Mouse (Mus musculus) brown adipose tissue, adult 24 weeks (tissue): ENCODE results near the gene Rock2. TPM values are rescaled to one million over a fixed set of nuclear protein-coding genes. Genes with fewer than 3 reads are reported as not detected.

ENCODE experiments used
- H3K27ac ChIP-seq: fragments of 200-500 bp; replicated peaks from 2 replicates; pipeline ENCODE4 v1.5.1; 2012; ENCODE audit warnings: low read depth, mild to moderate bottlenecking, low read length
- H3K4me1 ChIP-seq: fragments of 200-500 bp; 2 replicates; pipeline ENCODE4 v1.6.1; 2012; ENCODE audit warnings: low read length, mixed read lengths; ENCODE audit not compliant: control insufficient read depth, insufficient read depth, insufficient read length
- H3K4me3 ChIP-seq: fragments of 200-500 bp; 2 replicates; pipeline ENCODE4 v1.5.1; 2012; ENCODE audit warnings: low read depth, mild to moderate bottlenecking, low read length, moderate library complexity; ENCODE audit not compliant: insufficient read depth
- polyA plus RNA-seq: library from polyadenylated mRNA; stranded (reverse); fragments of >200 nt; gene quantifications from 2 replicates; pipeline ENCODE4 v1.2.4, GENCODE M21; 2012; ENCODE audit not compliant: missing spikeins, insufficient read depth, insufficient read length

Rock2 gene
- polyA plus RNA-seq, 1 experiment = 31.0 TPM

DNA sequence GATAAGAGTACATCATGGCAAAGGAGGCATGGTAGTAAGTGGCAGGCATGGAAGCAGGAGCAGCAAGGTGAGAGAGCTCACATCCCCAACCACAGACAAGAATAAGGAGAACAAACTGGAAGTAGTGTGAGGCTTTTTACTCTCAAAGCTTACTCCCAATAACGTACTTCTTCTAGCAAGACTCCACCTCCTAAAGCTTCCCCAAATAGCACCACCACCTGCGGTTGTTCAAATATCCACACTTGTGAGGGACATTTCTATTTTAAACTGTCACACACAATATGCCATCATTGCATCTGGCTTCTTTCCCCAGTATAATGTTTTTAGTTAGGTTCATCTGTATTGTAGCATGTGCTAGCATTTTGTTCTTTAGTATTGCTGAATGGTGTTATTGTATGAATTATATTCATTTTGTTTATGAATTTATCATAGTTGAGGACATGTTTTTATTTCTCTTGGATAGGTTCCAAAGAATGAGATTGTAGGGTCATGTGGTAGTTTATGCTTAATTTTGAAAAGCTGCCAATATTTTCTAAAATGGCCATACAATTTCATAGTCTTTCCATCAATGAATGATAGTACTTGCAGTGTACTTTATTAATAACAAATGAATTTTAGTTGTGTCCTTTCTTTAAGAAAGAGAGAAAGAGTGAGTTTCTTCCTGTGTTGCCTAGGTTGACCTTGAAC is 9.4 kb downstream of the Rock2 start:
- Histone ChIP-seq H3K4me1 (peaks cover 2% of the 10 kb centered on the region; the same call in 1 of the 2 replicates), H3K27ac (no peak overlapping the region), H3K4me3 (no peak overlapping the region)

DNA sequence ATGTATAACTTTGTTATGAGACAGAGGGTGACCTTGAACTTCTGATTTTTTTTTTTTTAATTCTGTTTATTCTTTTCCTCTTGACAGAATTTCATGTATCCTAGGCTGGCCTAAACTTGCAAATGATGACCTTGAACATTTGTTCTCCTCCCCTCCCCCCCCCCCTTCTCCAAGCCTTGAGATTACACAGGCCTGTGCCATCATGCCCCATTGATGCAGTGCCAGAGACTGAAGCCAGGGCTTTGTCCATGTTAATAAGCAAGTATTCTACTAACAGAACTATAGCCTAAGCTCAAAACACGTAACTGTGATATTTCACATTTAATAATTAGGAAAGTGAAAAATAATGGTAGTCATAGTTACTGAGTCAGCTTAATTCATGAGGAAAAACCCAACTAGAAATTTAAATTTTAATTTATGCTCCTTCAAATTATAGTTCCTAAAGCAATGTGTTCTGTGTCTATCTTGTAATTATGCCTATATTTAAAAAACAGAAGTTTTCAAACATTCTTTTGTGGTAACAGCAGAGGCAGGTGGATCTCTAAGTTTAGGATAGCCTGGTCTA is 12.7 kb downstream of the Rock2 start:
- peaks cover 3% of the 10 kb centered on the region; the same call in 1 of the 2 replicates for H3K4me1 ChIP-seq
- no peak overlapping the region for H3K27ac ChIP-seq
- H3K4me3 ChIP-seq = no peak overlapping the region

DNA sequence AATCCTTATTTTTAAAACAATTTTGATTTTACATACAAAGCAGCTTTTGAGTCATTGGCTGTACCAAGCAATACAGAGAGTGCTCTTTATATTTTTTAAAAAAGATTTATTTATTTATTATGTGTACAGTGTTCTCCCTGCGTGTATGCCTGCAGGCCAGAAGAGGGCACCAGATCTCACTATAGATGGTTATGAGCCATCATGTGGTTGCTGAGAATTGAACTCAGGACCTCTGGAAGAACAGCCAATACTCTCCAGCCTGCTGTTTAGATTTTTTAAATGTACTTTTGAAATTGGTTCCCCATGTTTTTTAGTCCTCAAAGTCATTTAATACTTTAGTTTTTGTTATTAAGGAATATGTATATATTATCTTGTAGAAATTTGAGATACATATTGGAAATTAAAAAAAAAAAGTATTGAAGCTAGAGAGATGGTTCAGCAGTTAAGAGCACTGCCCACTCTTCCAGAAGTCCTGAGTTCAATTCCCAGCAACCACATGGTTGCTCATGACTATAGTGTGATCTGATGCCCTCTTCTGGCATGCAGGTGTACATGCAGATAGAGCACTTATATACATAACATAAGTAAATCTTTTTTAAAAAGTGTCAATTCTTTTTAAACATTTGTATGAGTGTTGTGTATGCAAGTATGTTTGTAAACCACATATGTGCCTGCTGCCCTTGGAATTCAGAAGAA is 13.4 kb downstream of the Rock2 start:
- H3K4me3 ChIP-seq = no peak overlapping the region
- H3K27ac ChIP-seq = no peak overlapping the region
- peaks cover 3% of the 10 kb centered on the region for H3K4me1 ChIP-seq

DNA sequence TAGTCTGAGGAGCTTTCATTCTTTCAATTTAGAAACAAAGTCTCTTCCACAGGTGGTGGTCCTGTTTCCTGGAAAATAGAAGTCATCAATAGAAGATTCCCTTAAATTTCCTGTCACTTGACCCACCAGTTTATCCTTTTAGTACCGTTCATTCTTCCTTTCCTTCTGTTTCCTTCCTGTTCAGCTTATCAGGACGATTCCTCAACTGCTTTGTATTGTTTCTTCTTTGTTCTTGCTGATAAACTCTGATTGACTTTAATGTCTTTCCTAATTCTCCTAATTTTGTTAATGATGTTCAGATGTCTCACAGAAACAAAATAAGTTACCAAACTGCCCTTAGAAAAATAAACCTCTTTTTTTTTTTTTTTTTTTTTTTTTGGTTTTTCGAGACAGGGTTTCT is 16.8 kb downstream of the Rock2 start:
- Histone ChIP-seq H3K4me1 (peaks cover 3% of the 10 kb centered on the region), H3K4me3 (no peak overlapping the region), H3K27ac (no peak overlapping the region; the same call in 1 of the 2 replicates)

DNA sequence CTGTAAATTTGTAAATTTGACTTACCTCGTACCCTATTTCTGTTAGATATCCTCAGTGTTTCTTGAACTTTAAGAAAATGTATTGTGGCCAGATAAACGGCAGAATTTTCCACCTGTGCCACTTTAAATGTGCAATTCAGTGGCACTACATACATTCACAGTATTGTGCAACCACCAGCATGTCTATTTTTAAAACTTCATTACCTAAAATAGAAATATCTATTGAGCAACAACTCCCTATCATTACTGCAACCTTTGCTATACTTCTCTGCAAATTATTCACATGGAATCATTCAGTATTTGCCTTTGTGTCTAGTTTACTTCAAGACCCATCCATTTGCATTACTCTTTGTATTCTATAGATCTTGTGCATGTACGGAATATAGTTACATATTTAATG is 17.9 kb downstream of the Rock2 start:
- no peak overlapping the region for H3K27ac ChIP-seq
- peaks cover 3% of the 10 kb centered on the region for H3K4me1 ChIP-seq
- no peak overlapping the region for H3K4me3 ChIP-seq

DNA sequence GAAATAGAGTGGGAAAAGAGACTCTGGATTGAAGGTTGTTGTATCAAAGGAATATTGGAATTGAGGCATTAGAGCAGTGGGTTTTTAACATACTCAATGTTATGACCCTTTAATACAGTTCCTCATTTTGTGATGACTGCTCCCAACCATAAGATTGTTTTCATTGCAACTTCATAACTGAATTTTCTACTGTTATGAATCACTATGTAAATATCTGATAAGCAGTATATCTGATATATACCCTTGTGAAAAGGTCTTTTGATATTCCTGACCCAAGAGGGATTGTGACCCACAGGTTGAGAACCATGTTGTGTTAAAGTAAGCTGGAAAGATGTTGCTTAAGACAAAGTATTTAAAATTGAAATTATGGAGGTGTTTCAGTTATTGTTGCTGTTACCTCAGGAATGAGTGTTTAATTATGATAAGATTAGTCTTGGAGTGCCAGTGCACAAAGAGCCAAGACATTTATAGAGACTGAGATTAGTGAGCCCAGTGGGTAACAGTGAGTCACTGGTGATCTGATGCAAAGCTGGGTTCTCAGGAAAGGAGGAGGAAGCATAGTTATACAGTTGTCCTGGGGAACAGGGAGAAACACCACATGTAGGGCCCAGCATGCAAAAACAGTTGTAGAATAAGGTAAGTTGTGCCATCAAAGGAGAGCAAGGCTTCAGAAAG is 25.6 kb downstream of the Rock2 start:
- Histone ChIP-seq H3K4me3 (no peak overlapping the region), H3K27ac (no peak overlapping the region), H3K4me1 (peaks cover 2% of the 10 kb centered on the region)

DNA sequence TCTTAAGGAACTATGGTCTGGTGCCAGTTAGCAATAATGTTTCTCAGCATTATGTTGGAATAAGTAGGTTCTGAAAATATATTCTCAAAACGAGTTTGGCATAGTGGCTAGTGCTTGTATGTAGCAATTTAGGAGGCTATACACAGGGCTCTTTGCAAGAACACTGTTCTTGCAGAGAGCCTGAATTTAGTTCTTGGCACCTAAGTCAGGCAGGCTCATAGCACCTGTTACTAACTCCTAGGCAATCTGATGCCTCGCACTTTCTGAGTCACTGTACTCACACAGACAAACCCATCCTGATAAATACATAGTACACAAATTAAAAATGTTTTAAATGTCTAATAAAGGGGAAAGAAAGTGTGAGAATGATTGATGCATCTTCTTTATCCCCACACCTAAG is 33.2 kb downstream of the Rock2 start:
- Histone ChIP-seq H3K4me1 (no peaks in the 10 kb centered on the region; the same call in none of the 2 replicates), H3K27ac (no peak overlapping the region), H3K4me3 (no peak overlapping the region)

DNA sequence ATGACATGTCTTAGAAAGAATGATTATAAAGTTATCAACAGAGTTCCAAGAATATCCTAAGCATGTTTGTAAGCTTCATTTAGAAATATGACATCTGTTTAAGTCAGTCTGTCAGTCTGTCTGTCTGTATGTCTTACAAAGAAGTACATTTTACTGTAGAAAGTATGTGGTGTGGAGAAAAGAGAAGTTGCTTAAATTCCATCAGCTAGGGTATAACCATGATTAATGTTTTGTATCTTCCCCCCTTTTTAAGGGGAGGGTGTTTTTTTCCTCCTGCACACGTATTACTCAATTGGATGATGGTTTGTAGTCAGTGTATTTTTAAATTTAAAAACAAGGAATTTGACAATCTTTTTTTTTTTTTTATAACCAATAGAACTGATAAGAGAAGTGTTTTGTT is 39.7 kb downstream of the Rock2 start:
- Histone ChIP-seq H3K27ac (no peak overlapping the region), H3K4me3 (no peak overlapping the region), H3K4me1 (no peaks in the 10 kb centered on the region)

DNA sequence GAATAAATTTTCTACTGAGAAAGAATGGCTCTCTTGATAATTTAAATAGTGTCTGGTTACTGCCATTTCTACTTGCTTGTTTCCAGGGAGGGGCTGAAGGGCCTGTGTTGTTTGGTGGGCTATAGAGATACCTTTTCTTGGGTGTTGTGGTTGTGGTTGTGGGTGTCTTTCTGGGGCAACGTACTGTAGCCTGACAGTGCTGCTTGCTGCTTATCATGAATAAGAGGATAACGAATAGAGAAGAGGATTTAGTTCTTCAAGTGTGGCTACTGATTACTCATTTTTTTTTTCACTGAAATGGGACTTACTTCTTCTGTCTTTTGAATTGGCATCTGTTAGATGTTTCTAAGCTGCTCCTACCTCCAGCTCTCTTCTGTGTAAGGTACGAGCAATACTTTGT is 47.3 kb downstream of the Rock2 start:
- no peak overlapping the region for H3K4me3 ChIP-seq
- H3K27ac ChIP-seq = no peak overlapping the region
- no peaks in the 10 kb centered on the region for H3K4me1 ChIP-seq

DNA sequence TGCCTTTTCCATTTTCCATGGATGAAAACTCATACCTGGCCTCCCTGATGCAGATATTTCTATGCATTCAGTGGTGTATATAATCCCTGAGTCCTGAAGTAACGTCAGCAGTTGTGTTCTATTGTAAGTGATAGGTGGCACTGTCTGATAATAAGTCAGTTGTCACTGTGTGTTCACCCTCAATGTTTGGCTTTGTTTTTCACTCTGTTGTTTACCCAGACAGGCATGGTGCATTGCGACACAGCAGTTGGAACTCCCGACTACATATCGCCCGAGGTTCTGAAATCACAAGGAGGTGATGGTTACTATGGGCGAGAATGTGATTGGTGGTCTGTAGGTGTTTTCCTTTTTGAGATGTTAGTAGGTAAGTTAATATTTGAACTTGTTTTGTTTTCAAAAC is 53.5 kb downstream of the Rock2 start:
- H3K27ac ChIP-seq = no peak overlapping the region
- H3K4me3 ChIP-seq = no peak overlapping the region

DNA sequence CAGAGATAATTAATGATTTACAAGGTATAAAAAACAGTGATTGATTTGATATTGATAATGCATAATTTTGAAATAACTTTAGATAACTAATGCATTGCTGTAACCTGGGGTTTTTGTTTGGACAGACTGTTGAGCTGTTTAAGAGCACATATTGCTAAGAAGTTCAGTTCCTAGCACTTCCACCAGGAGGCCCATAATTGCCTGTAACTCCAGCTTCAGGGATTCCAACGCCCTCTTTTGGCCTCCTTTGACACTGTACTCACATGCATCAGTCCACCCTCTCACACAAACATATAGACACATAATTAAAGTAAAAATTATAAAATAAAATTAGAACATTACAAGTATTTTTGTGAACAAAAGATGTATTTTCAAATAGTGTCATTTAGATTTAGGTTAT is 64.2 kb downstream of the Rock2 start:
- Histone ChIP-seq H3K4me3 (no peak overlapping the region), H3K4me1 (no peaks in the 10 kb centered on the region)

More for the DNA sequence above, 53.5 kb downstream of the Rock2 start:
- H3K4me1 ChIP-seq = no peaks in the 10 kb centered on the region

DNA sequence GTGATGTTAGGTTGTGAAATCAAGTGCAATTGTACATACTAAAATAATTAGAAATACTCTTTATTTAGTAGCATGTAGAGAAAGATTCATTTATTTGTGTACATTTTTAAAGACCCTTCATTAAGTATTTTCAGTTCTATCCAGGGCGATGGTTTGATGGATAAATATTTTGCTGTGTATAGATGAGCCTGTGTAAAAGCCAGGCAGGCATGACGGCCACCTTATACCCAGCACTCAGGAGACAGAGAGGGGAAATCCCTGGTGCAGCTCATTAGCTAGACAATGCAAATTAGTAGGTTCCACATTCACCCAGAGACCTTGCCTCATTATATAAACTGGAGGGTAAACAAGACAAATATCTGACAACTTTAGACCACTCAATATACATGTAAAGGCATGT is 68.7 kb downstream of the Rock2 start:
- no peak overlapping the region for H3K27ac ChIP-seq
- no peak overlapping the region for H3K4me3 ChIP-seq
- no peaks in the 10 kb centered on the region for H3K4me1 ChIP-seq

More for the DNA sequence above, 64.2 kb downstream of the Rock2 start:
- no peak overlapping the region for H3K27ac ChIP-seq

DNA sequence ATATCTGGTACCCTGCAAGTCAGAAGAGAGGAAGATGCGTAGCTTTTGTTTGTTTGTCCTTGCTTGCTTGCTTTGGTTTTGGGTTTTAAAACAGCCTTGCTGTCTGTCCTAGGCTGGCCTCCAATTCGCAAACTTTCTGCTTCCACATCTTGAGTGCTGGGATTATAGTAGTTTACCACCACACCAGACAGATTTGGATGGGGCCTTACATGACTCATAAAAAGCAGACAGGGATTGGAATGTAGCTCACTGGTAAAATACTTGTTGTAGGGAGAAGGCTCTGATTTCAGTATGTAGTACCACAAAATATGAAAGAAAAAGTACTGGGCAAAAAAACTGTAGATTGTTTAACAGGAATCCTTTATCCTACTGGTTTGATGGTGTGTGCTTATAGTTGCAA is 72.1 kb downstream of the Rock2 start:
- Histone ChIP-seq H3K4me1 (no peaks in the 10 kb centered on the region), H3K4me3 (no peak overlapping the region), H3K27ac (no peak overlapping the region)

DNA sequence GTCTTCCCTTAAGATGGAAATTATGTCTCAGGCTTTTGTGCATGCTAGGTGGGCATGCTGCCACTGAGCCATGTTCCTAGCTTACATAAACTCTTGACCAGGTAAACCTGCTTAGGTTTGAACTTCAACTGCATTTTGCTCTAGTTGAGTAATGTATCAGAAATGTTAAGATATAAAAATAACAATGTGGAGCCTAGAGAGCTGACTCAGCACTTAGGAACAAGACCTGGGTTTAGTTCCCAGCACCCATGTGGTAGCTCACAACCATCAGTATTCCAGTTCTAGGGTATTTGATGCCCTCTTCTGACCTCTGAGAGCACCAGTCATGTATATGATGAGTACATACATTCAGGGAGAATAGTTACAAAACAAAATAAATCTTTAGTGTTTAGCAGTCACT is 82.4 kb downstream of the Rock2 start:
- Histone ChIP-seq H3K4me1 (no peaks in the 10 kb centered on the region), H3K27ac (no peak overlapping the region), H3K4me3 (no peak overlapping the region)

DNA sequence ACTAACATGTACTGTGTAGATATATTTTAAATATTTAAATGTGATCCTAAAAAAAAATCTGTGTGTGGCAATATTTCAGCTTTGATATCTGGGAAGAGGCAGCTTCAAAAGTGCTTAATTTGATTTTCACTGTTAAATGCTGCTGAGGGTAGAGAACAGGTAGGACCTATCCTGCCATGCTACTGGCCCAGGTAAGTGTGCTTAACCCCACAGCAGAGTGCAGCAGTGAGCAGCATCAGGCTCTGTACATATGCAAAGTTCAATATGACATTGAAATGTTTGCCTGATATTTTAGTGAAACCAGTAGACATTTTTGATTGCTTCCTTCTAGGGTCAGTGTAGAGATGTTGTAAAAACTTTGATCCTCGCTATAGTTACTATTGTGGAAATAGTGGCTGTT is 91.1 kb downstream of the Rock2 start:
- Histone ChIP-seq H3K4me3 (no peak overlapping the region), H3K27ac (no peak overlapping the region), H3K4me1 (no peaks in the 10 kb centered on the region)
